Mouse (Mus musculus) bone marrow macrophage, adult 2 months (primary cell): ENCODE measurements around the gene Osm. TPM values are rescaled to one million over a fixed set of nuclear protein-coding genes. Genes with fewer than 3 reads are reported as not detected.

ENCODE experiments used
- H3K27ac ChIP-seq: 2 replicates; pipeline ENCODE4 v1.5.1; 2012; ENCODE audit warnings: low read depth, low read length; ENCODE audit not compliant: insufficient read depth
- H3K4me1 ChIP-seq: 2 replicates; pipeline ENCODE4 v1.6.1; 2012; ENCODE audit warnings: low read length; ENCODE audit not compliant: control insufficient read depth, insufficient read depth
- H3K4me3 ChIP-seq: 2 replicates; pipeline ENCODE4 v1.5.1; 2012; ENCODE audit warnings: mild to moderate bottlenecking, low read length, moderate library complexity; ENCODE audit not compliant: insufficient read depth
- CTCF ChIP-seq: IDR thresholded peaks from 2 replicates; pipeline ENCODE4 v1.5.1; 2012; ENCODE audit warnings: low read depth, mild to moderate bottlenecking, low read length, moderate library complexity
- POLR2A ChIP-seq: IDR thresholded peaks from 2 replicates; pipeline ENCODE4 v1.6.1; 2012; ENCODE audit warnings: mild to moderate bottlenecking, low read depth, low read length, borderline replicate concordance
- polyA plus RNA-seq: library from polyadenylated mRNA; stranded (reverse); fragments of >200 nt; gene quantifications from 2 replicates; pipeline ENCODE4 v1.2.4, GENCODE M21; 2012; ENCODE audit not compliant: missing spikeins, insufficient read depth, insufficient read length

Gene Osm
- polyA plus RNA-seq = 5.3 and 6.2 TPM in 2 replicates

DNA sequence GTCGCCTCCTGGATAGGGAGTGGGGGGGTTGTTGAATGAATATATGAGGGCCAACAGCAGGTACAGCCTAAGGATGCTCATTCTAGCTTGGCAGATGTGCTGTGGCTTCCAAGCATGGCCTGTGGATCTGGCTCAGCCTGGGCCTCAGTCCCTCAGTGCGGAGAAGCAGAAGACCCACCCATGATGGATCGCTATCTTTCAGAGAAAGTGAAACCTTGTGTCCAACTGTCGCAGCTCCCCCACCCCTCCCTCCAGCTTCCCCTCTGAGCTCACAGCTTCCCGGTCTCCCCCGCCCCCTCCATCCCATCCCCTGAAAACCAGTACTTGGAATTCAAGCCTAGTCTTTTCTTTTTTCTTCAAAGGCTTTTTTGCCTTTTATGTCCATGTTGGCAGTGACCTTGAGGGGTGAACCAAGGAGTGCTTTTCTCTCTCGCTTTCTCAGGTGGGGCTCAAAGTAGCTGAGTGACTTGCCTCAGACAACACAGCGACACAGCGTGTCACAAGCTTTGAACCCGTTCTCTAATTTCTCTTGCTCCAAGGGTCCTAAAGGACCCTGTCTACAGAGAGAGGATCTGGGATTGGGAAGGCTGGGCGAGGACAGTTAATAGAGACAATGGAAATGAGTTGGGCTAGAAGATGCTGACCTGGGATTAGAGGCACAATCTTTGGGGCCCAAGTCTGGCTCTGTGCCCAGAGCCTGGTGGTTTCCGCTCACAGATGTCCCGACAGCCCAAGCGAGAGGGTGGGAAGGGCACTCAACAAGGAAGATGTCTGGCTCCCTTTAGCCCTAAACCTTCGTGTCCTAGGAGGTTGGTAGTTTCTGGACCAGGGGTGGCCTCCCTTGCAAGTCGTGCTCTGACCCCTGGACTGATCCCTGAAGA is at the start of gene Osm:
Gene Osm (plus strand): TSS at position 756 of the 881 bp plus-strand sequence.
- peak within 1 kb of the TSS; percentile 86 for H3K27ac ChIP-seq
- H3K4me1 ChIP-seq = peaks cover 50% of the 10 kb centered on the region
- peak within 1 kb of the TSS; percentile 82 for H3K4me3 ChIP-seq
- TF ChIP-seq POLR2A = no peak
- no peak for TF ChIP-seq CTCF

DNA sequence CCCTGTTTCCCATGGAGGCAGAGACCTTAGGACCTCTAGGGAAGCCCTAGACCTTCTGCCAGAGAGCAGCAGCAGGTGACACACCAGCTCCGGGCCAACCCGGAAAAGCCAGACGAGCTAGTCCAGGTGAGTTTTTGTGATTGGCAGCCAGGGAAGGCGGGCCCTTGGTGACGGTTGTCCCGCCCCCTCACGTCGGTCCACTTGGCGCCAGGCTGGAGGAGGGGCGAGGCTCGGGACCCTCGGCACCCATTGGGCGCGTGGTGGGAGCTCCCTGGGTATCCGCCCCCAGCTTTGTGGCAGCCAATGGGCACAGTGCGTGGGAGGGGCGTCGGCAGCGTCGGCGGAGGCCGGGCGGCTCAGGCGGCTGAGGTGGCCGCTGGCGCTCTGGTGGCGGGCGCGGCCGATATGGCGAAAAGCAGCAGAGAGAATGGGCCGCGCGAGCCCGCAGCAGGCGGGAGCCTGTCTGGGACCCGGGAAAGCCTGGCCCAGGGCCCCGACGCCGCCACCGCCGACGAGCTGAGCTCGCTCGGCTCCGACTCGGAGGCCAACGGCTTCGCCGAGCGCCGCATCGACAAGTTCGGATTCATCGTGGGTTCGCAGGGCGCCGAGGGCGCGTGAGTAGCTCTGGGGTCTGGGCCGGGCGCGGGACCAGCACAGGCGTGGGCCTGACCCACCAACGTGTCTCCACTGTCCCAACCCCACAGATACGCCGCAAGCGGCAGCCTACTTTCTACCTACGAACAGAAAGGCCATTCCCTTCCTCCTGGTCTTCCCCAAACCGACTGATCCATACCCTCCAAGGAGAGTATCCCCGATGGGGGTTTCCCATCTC is 49.5 kb upstream of the Osm start, which contains the start of gene Tbc1d10a:
Gene Tbc1d10a (plus strand): TSS at position 304 of the 832 bp plus-strand sequence.
- Histone ChIP-seq H3K4me3 (peak within 1 kb of the TSS; percentile 97), H3K27ac (no peak within 1 kb of the TSS), H3K4me1 (peaks cover 42% of the 10 kb centered on the region)
- TF ChIP-seq POLR2A (no peak; the same call in 1 of the 2 replicates), CTCF (no peak)

DNA sequence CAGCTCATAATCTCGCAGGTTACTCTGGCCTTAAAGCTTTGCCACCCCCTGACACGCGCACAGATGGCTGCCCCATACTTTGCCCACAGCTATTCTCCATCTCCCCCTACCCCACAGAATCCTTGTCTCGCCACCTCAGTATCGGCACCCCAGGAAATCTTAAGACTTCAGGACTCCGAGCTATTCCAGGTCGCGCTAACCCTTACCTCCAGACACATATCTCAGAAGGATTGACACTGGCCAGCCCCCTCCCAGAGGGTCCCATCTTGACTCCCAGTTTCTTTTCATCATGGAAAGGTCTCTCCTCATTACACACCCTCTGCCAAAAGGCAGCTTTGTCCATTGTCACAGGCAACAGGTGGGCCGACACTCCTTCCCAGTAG is 48.9 kb upstream of the Osm start:
- TF ChIP-seq CTCF (no peak), POLR2A (no peak)
- H3K27ac ChIP-seq = no peak overlapping the region
- H3K4me1 ChIP-seq = peaks cover 48% of the 10 kb centered on the region
- peak overlapping the region; percentile 97 for H3K4me3 ChIP-seq

DNA sequence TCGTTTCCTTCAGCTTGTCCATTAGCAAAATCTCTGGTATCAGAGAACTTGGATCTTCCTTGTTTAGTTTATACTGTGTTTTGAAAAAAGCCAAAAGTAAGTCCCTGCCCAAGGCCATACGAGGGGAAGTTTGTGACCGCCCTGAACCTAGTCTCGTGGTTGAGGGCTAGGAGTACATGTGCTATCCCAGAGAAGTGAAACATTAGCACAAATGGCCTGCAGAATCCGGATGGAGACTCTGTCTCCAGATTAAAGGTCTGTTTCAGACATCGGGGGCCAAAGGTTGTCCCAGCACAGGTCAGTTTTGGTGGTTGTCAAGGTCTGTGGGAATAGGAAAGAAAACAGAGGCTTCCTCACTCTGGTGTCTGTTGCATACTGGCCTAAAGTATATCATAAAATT is 47.0 kb upstream of the Osm start:
- H3K4me3 ChIP-seq = no peak overlapping the region
- no peak overlapping the region for H3K27ac ChIP-seq
- TF ChIP-seq POLR2A (no peak), CTCF (no peak)
- peaks cover 56% of the 10 kb centered on the region for H3K4me1 ChIP-seq

DNA sequence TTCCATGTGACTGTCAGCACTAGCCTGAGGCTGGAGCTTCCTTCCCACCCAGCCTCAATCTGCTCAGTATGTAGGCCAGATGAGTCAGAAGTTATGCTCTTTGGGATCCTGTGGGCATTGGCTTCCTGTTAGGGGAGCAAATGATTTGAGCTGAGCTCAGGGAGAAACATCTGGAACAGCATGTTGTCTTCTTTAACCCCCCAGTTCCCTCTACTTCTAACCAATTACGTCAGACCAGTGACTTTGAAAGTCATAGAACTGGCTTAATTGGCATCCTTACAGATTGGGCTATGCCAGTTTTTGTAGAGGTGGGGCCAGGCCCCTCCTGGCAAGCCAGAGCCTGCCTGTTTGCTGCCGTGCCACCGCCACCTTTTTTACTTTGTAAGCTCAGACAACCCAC is 45.5 kb upstream of the Osm start:
- Histone ChIP-seq H3K4me1 (peaks cover 68% of the 10 kb centered on the region), H3K4me3 (no peak overlapping the region), H3K27ac (peak overlapping the region; percentile 63)
- TF ChIP-seq CTCF = no peak
- no peak for TF ChIP-seq POLR2A

DNA sequence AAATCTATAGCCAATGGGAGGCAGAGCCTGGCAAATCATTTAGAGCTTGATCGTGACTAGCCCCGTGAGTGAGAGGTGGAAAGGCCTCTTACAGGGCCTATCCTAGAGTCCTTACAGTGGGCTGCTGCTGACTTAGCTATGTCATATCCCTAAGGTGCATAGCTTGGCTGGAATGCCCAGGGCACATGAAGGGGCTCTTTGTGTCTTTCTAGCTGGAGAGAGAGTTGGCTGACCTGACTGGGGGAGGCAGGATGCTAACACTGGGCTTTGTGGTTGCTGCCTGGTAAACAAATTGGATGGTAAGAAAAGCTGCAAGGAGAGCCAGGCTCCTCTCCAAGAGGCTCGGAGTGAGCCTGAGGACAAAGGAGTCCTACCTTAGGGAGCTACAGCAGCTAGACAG is 43.5 kb upstream of the Osm start:
- H3K27ac ChIP-seq = no peak overlapping the region
- H3K4me3 ChIP-seq = no peak overlapping the region
- peaks cover 82% of the 10 kb centered on the region for H3K4me1 ChIP-seq
- TF ChIP-seq CTCF = no peak
- TF ChIP-seq POLR2A = no peak

DNA sequence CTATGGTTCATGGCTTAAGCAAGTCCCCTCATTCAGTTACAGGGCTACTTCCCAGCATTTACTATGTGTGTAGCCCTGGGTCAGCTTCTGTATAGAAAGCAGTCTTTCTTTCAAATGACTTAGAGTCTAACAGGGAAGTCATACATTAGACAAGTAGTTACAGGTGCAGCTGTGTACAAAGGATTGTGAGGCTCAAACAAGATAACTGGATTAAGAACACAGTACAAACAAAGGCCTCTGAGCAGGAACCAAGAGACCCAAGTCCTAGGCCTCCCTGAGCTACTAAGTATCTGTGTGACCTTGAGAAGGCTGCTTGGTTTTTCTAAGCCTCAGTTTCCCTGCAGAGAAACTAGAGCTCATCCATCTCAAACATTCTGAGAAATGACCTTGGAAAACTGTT is 42.8 kb upstream of the Osm start:
- no peak for TF ChIP-seq CTCF
- Histone ChIP-seq H3K27ac (no peak overlapping the region), H3K4me3 (no peak overlapping the region), H3K4me1 (peaks cover 78% of the 10 kb centered on the region)

DNA sequence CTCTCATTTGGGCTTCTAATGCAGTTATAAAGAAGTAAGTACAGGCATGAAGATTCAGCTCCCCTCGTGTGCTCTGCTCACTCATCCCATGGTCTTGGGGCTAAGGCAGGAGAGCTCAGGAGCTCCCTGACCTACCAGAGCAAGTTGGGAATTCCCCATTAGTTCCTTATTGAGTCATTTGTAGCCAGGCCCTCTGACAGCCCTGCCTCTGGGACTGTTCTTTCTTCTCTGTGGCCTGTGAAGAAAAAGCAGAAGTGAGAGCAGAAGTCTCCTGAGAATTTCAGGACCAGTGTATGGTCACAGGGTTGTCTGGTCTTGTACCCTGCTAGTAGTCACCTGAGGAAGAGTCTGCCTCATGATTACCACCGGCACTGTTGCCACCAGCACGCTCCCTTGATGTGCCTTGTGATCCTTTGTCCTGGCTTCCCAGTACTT is 40.6 kb upstream of the Osm start:
- TF ChIP-seq CTCF = no peak
- no peak for TF ChIP-seq POLR2A
- H3K4me3 ChIP-seq = no peak overlapping the region
- H3K27ac ChIP-seq = peak overlapping the region; percentile 65
- peaks cover 60% of the 10 kb centered on the region for H3K4me1 ChIP-seq

DNA sequence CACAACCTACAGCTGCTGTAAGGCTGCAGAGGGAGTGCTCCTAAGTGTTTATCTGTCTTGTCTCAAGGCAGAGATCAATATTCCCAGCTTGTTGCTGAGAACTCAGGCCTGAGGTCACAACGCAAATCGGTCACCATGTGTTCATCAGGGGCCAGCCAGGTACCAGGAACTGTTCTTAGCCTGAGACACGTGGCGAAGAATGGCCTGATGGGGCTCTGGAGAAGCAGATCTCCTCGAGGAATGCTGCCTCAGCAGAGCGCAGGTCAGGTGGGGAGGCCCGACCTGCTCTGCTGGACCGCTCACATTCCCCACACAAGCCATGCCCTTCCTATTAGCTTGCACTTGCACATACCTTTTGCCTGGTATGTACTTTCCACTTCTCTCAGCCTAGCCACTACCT is 39.6 kb upstream of the Osm start:
- TF ChIP-seq POLR2A (no peak), CTCF (no peak)
- Histone ChIP-seq H3K27ac (no peak overlapping the region), H3K4me1 (peaks cover 51% of the 10 kb centered on the region), H3K4me3 (no peak overlapping the region)
